Mouse (Mus musculus) forebrain, postnatal 0 days (tissue): Measurements from ENCODE around the gene Xpr1. TPM values are rescaled to one million over a fixed set of nuclear protein-coding genes. Genes with fewer than 3 reads are reported as not detected.

Experiments
- ATAC-seq: fragments of 200-750 bp; cut with Nextera tagmentation; 2 replicates; pipeline ENCODE4 v1.8.0; 2017; ENCODE audit warnings: mild to moderate bottlenecking, moderate library complexity
- DNase-seq: peaks from one replicate; pipeline ENCODE4 v3.0.0-alpha.2; 2015
- H3K27ac ChIP-seq: fragments of 300-500 bp; sonication (generic); 2 replicates; pipeline ENCODE4 v1.5.1; 2014; ENCODE audit warnings: low read depth, mild to moderate bottlenecking, antibody characterized with exemption, low read length, moderate library complexity, mixed read lengths
- H3K27me3 ChIP-seq: fragments of 300-500 bp; sonication (generic); 2 replicates; pipeline ENCODE4 v1.6.1; 2014; ENCODE audit warnings: mild to moderate bottlenecking, low read length, mixed read lengths; ENCODE audit not compliant: insufficient read depth
- H3K36me3 ChIP-seq: fragments of 300-500 bp; sonication (generic); 2 replicates; pipeline ENCODE4 v1.6.1; 2014; ENCODE audit warnings: mild to moderate bottlenecking, moderate library complexity; ENCODE audit not compliant: insufficient read depth
- H3K4me1 ChIP-seq: fragments of 300-500 bp; sonication (generic); 2 replicates; pipeline ENCODE4 v1.6.1; 2014; ENCODE audit warnings: antibody characterized with exemption; ENCODE audit not compliant: insufficient read depth
- H3K4me2 ChIP-seq: fragments of 300-500 bp; sonication (generic); 2 replicates; pipeline ENCODE4 v1.6.1; 2014; ENCODE audit warnings: low read depth, mild to moderate bottlenecking, moderate library complexity
- H3K4me3 ChIP-seq: fragments of 300-500 bp; sonication (generic); 2 replicates; pipeline ENCODE4 v1.5.1; 2014; ENCODE audit warnings: low read depth, low read length, mixed read lengths
- H3K9ac ChIP-seq: fragments of 300-500 bp; sonication (generic); 2 replicates; pipeline ENCODE4 v1.6.1; 2014; ENCODE audit warnings: mild to moderate bottlenecking
- H3K9me3 ChIP-seq: fragments of 300-500 bp; sonication (generic); 2 replicates; pipeline ENCODE4 v1.6.1; 2016; ENCODE audit warnings: low read length
- CTCF ChIP-seq: sonication (generic); IDR thresholded peaks from 2 replicates; pipeline ENCODE4 v1.5.1; 2016; ENCODE audit warnings: antibody characterized with exemption, control low read depth, low read depth
- WGBS: fragments of 180-500 bp; shearing (Covaris S2); extraction: QIAGEN DNeasy Blood & Tissue Kit; methylation state at CpG from one replicate; pipeline ENCODE4 v1.1.7; 2014; 5-methylcytosine and 5-hydroxymethylcytosine counted together
- polyA plus RNA-seq: library from polyadenylated mRNA; unstranded; fragments of >200 nt; fragmentation: Nextera tagmentation; extraction: Ambion mirVana; gene quantifications from 2 replicates; pipeline ENCODE4 v1.2.1, GENCODE M21; 2015
- total RNA-seq: library from RNA; depleted of rRNA; stranded (reverse); fragments of >200 nt; gene quantifications from 2 replicates; pipeline ENCODE4 v1.2.3, GENCODE M21; 2014

The Xpr1 gene
- total and polyA plus RNA-seq, 2 experiments from 2014 or later: 45.3 to 256 TPM

DNA sequence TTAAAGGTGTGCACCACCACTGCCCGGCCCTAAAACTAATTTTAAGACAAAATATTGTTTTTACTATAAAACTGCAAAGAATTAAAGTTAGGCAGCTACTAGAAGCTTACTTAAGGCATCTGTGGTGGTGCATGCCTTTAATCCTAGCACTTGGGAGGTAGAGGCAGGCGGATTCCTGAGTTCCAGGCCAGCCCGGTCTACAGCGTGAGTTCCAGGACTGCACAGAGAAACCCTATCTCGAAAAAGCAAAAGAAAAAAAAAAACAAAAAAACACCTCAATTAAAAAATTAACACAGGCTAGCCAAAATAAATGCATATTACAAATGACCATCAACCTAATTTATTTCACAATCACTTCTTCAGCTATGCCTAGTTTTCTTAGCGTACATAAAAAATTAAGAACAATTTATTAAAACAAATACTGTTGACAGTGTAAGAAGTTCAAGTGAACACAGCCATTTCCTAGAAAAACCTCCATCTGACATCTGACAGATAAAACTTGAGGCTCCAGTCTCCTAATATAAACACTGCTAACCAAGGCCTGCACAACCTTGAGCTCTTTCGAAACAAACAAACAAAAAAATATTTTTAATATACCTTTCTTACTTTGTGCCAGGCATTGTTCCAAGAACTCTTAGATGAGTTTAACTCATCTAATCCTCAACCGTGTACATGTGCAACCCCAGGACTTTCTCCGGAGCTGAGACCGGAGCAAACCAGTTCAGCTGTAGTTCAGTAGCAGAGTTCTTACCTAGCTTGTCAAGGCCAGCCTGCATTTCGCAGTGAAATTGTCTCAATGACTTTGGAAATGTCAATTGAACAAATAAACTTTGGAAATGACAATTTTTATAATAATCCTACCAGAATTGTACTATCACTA lies 9.3 kb downstream of the Xpr1 start:
- TF ChIP-seq CTCF: no peak
- WGBS: 93% methylated on average over 11 of the region's 11 CpGs

DNA sequence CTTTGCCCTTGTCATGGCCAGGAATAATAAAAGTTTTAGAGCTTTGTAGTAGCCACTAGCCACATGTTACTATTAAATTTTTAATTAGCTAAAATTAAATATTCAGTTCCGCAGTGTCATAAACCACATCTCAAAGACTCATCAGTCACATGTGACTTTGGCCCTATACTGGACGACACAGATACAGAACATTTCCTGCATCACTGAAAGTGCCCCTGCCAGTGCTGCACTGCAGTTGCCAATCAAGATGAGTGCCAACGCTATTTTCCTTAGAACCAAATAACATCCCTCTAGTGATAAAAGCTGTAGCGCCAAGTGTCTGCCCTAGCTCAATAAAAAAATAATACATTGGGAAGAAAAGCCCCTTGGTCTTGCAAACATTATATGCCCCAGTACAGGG lies 17.2 kb downstream of the Xpr1 start:
- Histone ChIP-seq H3K36me3 (no peaks in the 10 kb centered on the region), H3K4me2 (no peak overlapping the region), H3K27ac (no peak overlapping the region), H3K9me3 (no peaks in the 10 kb centered on the region), H3K4me1 (0 out of 2 replicates have a peak, but pooled peaks cover 3% of the 10 kb centered on the region), H3K9ac (no peak overlapping the region), H3K27me3 (no peaks in the 10 kb centered on the region), H3K4me3 (no peak overlapping the region)
- no peak for TF ChIP-seq CTCF
- ATAC-seq: no peak; the same call in 1 of the 2 replicates
- no peak for DNase-seq
- WGBS: 66% methylated on average over 4 of the region's 4 CpGs

More for the DNA sequence above, 9.3 kb downstream of the Xpr1 start:
- Histone ChIP-seq H3K4me3 (no peak overlapping the region), H3K4me1 (no peaks in the 10 kb centered on the region), H3K9me3 (no peaks in the 10 kb centered on the region), H3K27ac (no peak overlapping the region), H3K9ac (no peak overlapping the region), H3K27me3 (no peaks in the 10 kb centered on the region), H3K36me3 (no peaks in the 10 kb centered on the region), H3K4me2 (no peak overlapping the region)
- ATAC-seq (no peak), DNase-seq (no peak)

DNA sequence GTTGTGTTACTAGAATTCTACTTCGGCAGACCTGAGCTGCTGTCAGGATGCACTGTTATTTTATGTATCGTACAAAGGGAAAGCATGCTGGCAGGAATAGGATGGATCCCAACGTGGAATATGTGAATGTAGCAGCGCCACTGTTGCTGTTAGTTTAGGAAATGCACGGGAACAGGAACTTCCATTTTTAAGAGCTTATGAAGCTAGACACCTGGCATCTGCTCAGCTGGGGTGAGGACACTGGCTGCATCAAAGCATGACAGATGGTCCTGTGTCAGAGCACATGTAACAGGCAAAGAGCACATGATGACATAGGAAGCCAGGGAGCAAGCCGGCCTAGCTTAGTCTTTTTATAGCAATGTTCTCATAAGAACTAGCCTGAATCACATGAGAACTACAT lies 22.4 kb downstream of the Xpr1 start:
- Histone ChIP-seq H3K4me1 (0 out of 2 replicates have a peak, but pooled peaks cover 7% of the 10 kb centered on the region), H3K27ac (no peak overlapping the region), H3K27me3 (no peaks in the 10 kb centered on the region), H3K4me2 (no peak overlapping the region), H3K4me3 (no peak overlapping the region), H3K9ac (no peak overlapping the region), H3K9me3 (no peaks in the 10 kb centered on the region), H3K36me3 (no peaks in the 10 kb centered on the region)
- DNase-seq (peak; percentile 46), ATAC-seq (peak; percentile 63)
- TF ChIP-seq CTCF: no peak
- 59% methylated on average over 6 of the region's 6 CpGs for WGBS

DNA sequence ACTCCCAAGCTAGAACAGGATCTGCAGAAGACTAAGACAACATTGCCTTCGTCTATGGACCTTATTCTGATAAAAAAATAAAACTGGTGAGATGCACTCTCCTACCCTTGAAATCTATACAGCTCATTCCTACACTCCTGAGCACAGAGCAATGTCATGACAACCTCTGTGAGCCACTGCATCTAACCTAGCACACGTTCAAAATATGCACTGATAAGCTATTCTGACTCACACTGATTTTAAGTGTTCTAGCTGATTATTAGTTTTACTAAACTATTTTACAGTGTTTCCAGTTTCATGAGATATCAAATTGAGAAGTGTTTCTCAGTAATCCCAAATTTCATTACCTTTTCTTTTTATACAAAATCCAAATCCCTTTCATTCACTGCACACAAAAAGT lies 23.2 kb downstream of the Xpr1 start:
- no peaks in the 10 kb centered on the region for H3K36me3 ChIP-seq
- H3K4me1 ChIP-seq: 0 out of 2 replicates have a peak, but pooled peaks cover 7% of the 10 kb centered on the region
- H3K27ac ChIP-seq: no peak overlapping the region
- no peak for DNase-seq
- H3K9ac ChIP-seq: no peak overlapping the region
- no peaks in the 10 kb centered on the region for H3K9me3 ChIP-seq
- 65% methylated on average over 2 of the region's 2 CpGs for WGBS
- no peak for TF ChIP-seq CTCF
- H3K4me3 ChIP-seq: no peak overlapping the region
- no peaks in the 10 kb centered on the region for H3K27me3 ChIP-seq
- no peak for ATAC-seq
- no peak overlapping the region for H3K4me2 ChIP-seq

DNA sequence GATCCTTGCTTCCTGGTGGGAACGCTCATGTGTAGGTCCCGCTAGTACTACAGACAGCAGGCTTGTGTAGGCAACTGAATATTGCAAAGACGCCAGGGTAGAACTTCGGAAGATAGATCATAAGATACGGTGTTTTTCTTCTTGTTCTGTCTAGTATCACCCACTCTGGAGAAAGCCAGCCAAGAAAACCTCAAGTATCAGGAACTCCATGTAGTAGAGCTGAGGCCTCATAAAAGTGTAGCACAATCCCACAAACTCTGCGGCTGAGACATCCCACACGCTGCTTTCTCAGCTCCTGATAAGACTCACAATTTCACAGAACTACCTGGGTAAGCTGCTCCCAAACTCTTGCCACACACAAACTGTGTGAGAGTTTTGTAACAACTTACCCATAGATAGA lies 24.4 kb downstream of the Xpr1 start:
- no peaks in the 10 kb centered on the region for H3K27me3 ChIP-seq
- no peak overlapping the region for H3K27ac ChIP-seq
- H3K9me3 ChIP-seq: no peaks in the 10 kb centered on the region
- H3K4me1 ChIP-seq: 0 out of 2 replicates have a peak, but pooled peaks cover 12% of the 10 kb centered on the region
- no peak for DNase-seq
- no peak for TF ChIP-seq CTCF
- WGBS: 96% methylated on average over 7 of the region's 7 CpGs
- H3K4me2 ChIP-seq: no peak overlapping the region
- no peak overlapping the region for H3K4me3 ChIP-seq
- ATAC-seq: no peak
- no peaks in the 10 kb centered on the region for H3K36me3 ChIP-seq
- no peak overlapping the region for H3K9ac ChIP-seq

DNA sequence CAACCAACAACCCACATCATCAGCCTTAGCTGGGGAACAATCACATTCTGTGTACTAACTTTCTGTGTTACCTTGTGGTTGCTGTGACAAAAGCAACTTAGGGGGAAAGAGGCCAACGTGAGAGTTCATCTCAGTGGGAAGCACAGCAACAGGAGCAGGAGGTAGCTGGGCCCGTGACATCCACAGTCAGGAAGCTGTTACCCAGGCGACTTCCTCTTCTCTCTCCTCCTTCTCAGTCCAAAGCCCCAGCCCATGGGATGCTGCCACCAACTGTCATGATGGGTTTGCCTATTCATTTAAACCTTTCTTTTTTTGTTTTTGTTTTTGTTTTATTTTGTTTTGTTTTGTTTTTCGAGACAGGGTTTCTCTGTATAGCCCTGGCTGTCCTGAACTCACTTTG lies 25.7 kb downstream of the Xpr1 start:
- ATAC-seq (no peak), DNase-seq (no peak)
- WGBS: 42% methylated on average over 4 of the region's 4 CpGs
- Histone ChIP-seq H3K4me3 (no peak overlapping the region), H3K9ac (no peak overlapping the region), H3K9me3 (no peaks in the 10 kb centered on the region), H3K4me1 (0 out of 2 replicates have a peak, but pooled peaks cover 12% of the 10 kb centered on the region), H3K27ac (no peak overlapping the region), H3K4me2 (no peak overlapping the region), H3K36me3 (no peaks in the 10 kb centered on the region), H3K27me3 (no peaks in the 10 kb centered on the region)
- TF ChIP-seq CTCF: no peak

DNA sequence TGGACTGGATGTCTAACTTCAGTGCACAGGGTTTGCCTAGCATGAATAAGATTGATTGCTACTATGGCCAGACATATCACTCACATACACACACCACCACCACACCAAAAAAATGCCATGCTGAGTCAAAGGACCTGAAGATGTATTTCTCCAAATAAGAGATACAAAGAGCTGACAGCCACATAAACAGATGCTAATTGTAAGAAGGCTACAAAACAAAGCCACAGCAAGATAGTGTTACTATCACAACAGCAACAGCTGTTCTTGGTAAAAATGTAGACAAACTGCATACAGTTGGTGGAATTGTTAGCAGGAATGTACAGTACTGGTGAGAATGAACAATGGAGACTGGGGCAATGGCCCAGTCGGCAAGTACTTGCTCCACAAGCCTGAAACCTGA lies 28.8 kb downstream of the Xpr1 start:
- no peak overlapping the region for H3K27ac ChIP-seq
- no peaks in the 10 kb centered on the region for H3K27me3 ChIP-seq
- DNase-seq: no peak
- H3K4me2 ChIP-seq: no peak overlapping the region
- 54% methylated on average over 1 of the region's 1 CpGs for WGBS
- no peak overlapping the region for H3K4me3 ChIP-seq
- 0 out of 2 replicates have a peak, but pooled peaks cover 5% of the 10 kb centered on the region for H3K4me1 ChIP-seq
- ATAC-seq: no peak
- no peak overlapping the region for H3K9ac ChIP-seq
- TF ChIP-seq CTCF: no peak
- peaks cover 4% of the 10 kb centered on the region; the same call in 1 of the 2 replicates for H3K36me3 ChIP-seq
- H3K9me3 ChIP-seq: no peaks in the 10 kb centered on the region
